Mouse (Mus musculus): ENCODE data around the gene Arl6ip6.

The Arl6ip6 gene

DNA sequence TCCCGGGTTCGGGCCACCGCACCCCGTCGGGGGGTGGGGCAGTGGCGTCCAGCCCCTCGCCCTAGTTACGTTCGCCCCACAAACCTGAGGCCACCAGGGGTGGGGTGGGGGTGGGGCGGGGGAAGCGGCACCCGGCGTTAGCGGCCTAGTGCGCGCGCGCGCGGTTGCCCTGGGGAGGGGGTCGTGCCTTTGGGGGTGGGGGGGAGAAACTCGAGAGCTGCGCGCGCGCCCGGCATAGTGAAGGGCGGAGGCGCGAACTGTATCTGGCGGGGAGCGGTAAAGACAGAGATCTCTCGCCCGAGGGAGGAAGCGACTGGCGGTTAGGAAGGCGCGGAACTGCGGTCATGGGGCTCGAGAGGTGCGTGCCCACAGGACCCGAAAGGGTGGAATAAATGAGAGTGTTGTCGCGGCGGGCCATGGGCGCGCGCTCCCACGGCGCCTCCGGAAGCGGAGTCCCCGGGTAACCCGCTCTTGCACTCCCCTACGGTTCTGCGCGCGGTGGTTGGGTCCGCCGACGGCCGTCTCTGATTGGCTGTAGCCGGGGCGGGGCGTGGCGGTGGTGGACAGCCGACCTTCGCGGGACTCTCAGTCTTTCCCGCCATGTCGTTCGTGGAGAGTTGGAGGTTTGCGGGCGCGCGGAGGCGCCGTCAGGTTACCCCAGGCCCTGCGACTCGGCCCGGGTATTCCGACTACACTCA is at the start of gene Arl6ip6:
Gene Arl6ip6, plus strand, starts transcription at position 204 of the 698 bp plus-strand sequence.
- in situ Hi-C loops (cut with MseI, MboI), result no loop called here

GRCm38 (mm10) chr2:53146852-53147251 is 44.7 kb upstream of the Arl6ip6 start:
- in situ Hi-C loops (cut with MseI, MboI), result no loop called here

- in situ Hi-C loops (cut with MseI, MboI), result loop anchor here in 1 of 2 experiments (25.0 kb wide), 1 partner anchor 1087 kb away; no protein-coding TSS in a partner anchor
These were observed 17.6 kb upstream of the Arl6ip6 start for GRCm38 (mm10) chr2:53173966-53174365.

DNA sequence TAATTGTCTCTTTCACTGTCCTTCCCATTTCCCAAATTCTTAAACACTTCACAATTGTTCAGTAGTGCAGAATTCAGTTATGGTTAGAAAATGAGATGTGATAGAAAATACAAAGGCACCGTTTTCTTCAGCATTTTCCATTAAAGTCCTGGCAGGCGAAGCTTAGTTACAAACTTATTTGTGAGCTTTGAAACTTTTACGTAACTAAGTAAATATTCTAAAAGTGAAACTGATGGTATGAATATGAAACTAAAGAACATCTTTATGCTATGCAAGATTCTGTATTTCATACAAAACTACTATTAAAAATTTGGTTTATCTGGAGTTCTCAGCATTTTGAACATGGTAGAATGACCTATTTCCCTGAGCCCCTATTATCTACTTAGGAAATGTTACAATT is 12.6 kb upstream of the Arl6ip6 start:
- in situ Hi-C loops (cut with MseI, MboI), result no loop called here

DNA sequence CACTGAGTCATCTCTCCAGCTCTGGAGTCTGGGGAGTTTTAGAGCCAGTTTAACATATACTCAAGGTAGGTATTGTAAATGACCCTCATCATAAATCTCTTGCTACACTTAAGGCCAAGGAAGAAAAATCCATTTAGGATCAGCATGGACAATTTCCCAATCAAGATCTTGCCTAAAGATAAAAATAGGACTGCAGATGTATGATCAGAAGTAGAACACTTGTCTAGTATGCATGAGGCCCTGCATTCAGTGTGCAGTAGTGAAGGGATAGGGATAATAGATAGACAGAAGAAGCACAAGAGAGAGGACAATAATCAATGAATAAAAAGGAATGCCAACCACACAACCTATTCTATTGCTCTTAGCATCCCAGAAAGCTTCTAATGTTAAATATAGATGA is 11.7 kb upstream of the Arl6ip6 start:
- in situ Hi-C loops (cut with MseI, MboI), result no loop called here

- in situ Hi-C loops (cut with MseI, MboI), result no loop called here
These were observed 1.7 kb upstream of the Arl6ip6 start for GRCm38 (mm10) chr2:53189811-53190210.

GRCm38 (mm10) chr2:53190684-53191511 is 628 bp upstream of the Arl6ip6 start, which contains the start of gene Prpf40a:
TSS of gene Prpf40a (minus strand) at chr2:53191284.
- in situ Hi-C loops (cut with MseI, MboI), result no loop called here

GRCm38 (mm10) chr2:53192386-53192785 is 860 bp downstream of the Arl6ip6 start:
- in situ Hi-C loops (cut with MseI, MboI), result no loop called here

- in situ Hi-C loops (cut with MseI, MboI), result no loop called here
These were observed 4.9 kb downstream of the Arl6ip6 start for GRCm38 (mm10) chr2:53196431-53196830.

- in situ Hi-C loops (cut with MseI, MboI), result no loop called here
These were observed 7.7 kb downstream of the Arl6ip6 start for GRCm38 (mm10) chr2:53199203-53199602.

DNA sequence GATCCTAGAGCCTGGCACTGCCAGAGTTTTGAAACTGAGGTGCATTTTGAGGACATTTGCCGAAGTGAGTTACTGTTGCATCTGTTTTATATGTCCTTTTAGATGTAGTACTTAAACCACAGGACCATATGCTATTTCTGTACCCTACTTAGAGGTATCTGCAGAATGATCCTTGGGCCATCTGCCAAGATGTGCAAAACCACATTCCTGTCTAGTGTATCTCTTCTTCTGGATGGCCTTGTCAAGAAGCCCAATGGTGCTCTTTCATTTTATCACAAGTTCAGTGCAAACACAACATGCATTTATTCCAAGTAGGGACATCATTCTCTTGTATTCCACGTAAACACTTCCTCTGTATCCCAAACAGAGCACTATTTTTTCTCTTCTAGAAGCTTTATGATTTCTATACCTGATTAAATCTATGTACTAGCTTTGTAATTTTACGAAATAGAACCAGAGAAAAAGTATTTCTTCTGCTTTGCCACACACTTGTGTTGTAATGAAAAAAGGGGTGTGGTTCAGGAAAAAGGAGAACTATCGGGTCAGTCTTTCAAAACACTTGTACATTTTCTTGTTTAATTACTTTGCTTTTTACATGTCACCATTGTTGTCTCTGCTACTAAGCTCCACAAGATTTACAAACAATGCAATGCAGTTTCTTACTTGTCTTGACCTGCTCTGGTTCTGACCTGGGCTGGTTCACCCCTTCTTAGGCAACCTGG is 8.8 kb downstream of the Arl6ip6 start:
- in situ Hi-C loops (cut with MseI, MboI), result no loop called here

DNA sequence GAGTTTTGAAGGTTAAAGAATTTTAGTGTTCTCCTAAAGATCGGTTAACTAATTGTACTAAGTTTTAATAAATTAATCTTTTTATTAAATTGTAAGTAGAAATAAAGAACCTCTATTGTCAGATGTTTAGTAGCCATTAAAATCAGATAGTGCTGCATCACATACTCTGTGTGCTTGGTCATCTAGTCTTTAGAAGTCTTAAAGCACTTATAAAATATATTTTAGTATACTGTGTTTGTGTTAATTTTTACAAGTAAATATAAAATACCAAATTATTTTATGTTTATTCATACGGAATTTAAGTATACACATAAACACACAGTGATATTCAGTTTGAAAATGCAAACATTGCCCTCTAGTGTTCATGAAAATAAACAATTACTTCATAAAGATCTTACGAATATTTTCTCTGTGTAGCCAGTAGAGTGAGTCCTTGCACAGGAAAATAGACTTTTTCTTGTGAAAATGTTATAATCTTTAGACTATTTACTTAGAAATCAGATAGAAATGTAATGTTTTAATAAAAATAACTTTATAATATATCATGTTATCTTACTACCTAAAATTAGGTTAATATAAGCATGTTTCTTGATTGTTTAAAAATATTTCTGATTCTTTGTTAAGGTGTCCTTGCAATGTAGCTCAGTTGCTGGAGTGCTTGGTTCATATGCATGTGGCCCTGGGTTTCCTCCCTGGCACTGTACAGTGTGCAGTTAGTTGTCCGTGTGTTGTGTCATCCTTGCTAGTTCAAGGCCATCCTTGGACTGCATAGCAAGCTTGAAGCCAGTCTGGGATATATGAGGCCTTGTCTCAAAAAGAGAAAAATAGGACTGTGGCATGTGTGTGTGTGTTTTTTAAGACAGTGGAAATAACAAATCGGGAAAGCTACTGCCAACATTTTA is 13.1 kb downstream of the Arl6ip6 start:
- in situ Hi-C loops (cut with MseI, MboI), result no loop called here

DNA sequence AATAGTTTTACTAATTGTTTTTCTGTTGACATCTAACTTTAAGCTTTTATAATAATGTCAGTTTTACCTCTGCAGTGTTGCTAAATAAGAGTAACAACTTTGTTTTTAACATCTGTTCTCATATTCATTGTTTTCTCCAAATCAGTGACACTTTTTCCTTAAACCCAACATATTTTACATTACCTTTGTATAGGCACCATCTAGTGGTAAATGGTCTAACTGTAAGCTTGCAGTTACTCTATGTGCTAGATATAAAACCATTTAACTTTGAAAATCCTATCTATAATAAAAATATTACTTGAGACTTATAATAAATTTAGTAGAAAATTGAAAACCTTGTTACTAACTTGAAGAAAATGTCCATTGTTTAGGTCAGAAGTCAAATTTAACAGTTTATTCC is 15.2 kb downstream of the Arl6ip6 start:
- in situ Hi-C loops (cut with MseI, MboI), result no loop called here

DNA sequence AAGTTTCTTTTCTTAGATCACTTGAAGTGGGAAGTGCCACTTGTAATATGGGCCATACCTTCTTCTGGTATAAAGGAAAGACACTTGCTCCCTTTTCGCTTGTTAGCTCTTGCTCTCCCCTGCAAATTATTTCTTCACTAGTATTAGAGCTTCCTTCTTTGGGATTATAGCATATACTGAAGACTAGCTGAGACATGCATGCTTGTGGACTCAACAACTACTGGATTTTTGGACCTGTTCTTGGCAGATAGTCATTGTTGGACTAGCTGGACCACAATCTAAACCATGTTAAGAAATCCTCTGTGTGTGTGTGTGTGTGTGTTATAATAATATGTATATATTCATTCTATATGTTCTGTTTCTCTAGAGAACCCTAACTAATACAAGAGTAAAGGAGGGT is 22.0 kb downstream of the Arl6ip6 start:
- in situ Hi-C loops (cut with MseI, MboI), result no loop called here

- in situ Hi-C loops (cut with MseI, MboI), result no loop called here
These were observed 30.7 kb downstream of the Arl6ip6 start for GRCm38 (mm10) chr2:53222242-53222641.

DNA sequence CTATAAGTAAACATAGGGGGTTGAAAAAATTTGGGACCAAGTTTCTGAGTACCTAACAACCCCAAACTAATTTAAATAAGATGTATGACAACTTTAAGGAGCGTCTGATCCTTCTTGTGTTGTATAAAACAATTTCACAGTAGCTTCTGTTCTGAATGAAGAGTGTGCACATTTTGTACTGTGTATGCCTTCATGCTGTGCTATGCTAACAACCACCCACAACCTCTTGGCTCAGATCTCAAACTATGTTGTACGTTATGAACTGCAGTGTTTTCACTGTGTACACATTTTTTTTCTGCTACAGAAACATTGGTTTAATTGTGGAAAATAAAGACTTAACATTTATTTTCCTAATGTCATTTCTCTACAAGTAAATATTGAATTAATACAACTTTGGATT is 65.5 kb downstream of the Arl6ip6 start:
- in situ Hi-C loops (cut with MseI, MboI), result no loop called here

Measured in mouse trophoblast stem cell (cell line).